Mouse (Mus musculus): Measurements from ENCODE around the gene Frem1. TPM values are rescaled to one million over a fixed set of nuclear protein-coding genes. Genes with fewer than 3 reads are reported as not detected.

Frem1 gene
- 1.3 and 1.4 TPM in 2 replicates for polyA plus RNA-seq (2015; fragmentation: Nextera tagmentation; extraction: Ambion mirVana)

DNA sequence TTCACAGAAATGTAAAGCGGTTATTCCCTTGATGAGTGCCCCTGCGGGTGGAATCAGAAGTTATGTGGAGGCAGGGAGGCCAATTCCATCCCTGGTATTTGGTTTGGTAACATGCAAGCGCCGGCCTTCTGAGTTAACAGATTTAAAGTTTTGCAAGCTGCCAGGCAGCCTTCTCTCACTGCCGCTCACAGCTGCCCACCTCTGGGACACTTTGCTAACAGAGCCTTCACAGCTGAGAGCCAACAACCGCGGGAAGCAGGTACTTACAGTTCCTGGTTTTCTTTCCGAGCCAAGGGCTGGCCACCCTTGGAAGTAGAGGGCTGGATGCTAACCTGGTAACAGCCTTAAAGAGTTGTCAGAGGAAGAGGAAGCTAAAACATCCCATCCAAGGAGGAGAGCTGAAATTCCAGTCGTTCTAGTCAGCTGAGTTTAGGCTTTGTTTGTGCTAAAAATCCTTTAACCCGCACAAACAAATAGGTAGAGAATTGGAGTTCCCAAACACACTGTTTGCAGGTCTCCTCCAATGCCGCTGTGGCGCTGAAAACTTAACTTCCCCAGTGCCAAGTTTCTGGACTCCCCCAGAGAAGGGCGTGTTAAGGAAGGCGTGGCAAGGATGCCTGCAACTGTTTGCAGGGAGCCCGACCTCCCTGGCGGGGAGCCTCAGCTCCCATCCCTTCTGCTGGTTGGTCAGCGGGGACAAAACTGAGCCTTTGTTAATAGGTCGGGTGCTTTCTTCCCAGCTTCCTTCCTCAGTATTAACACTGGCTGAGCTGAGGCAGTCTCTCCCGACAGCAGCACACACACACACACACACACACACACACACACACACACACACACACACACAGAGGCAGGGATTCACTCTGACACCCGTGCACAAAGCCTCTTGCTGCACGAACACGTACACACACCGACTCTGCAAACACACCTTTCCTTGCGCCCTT, at the start of gene Frem1:
Frem1 (minus strand) TSS at position 706 of the 944 bp plus-strand sequence.

DNA sequence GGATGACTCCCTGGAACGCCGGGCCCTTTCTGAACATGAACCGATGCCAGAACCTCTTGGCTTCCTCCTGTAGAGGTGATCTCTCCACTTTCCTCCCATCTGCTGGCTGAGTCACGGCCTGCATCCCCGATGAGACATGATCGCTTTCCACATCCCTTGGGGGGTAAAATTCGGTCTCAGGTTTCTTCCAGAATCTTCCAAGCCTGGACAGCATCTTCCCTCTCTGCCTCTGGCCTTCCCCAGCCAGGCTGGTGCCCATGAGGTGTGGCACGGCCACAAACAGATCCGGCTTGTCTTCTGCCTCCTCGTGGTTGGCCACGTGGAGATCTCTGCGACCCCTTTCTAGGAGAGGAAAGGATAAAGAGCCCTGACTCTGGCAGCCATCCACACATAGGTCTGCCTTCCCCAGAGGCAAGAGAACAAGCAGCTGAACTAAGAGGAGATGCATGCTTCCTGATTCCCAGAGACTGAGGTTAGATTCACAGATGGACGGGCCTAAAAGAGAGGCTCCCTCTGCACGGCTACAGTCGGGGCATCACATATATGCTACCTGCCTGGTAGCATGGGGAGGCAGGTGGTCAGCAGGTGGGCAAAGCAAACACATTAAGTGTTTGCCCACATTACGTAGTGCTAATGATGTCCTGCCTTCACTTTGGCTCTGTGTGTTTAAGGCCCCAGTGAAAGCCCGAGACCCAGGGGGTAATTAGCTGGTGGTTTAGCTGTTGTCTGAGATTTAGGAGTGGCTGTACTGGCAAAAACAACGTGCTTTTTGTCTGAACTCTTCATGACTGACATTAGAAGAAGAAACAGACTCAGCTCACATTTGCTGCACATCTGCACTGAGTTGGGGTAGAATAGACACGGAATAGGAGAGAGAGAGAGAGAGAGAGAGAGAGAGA, 167.3 kb downstream of the Frem1 start, which contains the start of gene Cer1:
Cer1 (minus strand) TSS at position 513 of the 899 bp plus-strand sequence.

DNA sequence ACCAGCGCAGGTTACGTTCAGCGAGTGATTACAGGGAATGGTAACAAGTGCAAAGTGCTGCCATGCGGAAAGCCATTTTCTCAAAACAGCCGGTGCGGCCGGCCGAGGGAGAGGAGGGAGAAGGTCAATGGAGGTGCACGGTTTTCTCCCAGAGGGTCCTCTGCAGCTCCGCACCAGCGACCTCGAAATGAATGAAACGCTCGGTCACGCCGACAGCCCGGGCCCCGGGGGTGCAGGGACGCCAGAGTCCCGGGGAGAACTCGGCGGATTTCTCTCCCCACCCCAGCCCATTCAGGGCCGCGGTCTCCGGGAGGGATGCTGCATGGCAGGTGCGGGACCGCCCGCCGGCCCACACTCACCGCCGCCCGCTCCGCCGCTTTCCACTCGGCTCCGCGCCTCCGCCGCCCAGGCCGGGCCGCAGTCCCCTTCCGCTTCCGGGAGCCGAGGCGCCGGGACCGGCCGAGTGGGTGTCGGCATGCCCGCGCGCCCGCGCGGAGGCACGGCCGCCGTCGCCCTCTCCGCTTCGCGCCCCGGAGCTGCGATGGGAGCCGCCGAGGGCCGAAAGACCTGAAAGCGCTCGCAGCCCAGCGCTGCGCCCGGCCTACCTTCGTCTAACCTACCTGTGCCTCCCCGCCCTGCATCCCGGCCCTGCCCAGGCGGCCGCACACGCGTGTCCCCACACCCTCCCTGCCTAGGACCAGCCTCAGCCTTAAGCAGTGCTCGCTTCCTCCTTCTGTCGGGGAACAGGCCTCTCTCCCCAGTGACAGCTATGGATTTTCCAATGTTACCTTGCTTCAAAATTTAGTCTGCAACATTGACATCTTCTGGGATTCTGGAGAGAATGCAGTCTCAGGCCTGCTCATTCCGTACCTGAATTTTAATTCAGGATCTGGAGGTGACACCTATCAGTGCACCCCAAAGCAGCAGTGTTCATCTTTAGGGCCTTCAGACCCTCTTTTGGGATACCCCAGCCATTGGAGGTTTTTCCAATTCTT, 192.7 kb downstream of the Frem1 start, which contains the start of gene Zdhhc21:
Zdhhc21 (minus strand) TSS at position 828 of the 995 bp plus-strand sequence.

Other genes starting within 250 kb of the Frem1 start
- gene Zdhhc21, start 192.4 kb downstream of the Frem1 start, polyA plus RNA-seq (2015; fragmentation: Nextera tagmentation; extraction: Ambion mirVana): 4.1 and 5.3 TPM in 2 replicates
- 0.13 and 0.24 TPM in 2 replicates for gene Cer1, start 167.2 kb downstream of the Frem1 start, polyA plus RNA-seq (2015; fragmentation: Nextera tagmentation; extraction: Ambion mirVana)